In genomic region chr5:140197705-140198104, GRCm38 (mm10) we compare ENCODE assay signal across 9 mouse cellular contexts.
DNase-seq lines count a peak whose midpoint lies in the region; ATAC-seq and TF ChIP-seq lines count a peak whose summit lies in the region.
"Had no signal": no experiment of that assay in that cellular context is flagged by ENCODE, and none has a peak within 500 bp of the region (broad histone marks: within the 10 kb centered on the region; RNA-seq: fewer than 3 reads in every experiment).

No protein-coding gene starts in this region.

- H3K4me3 ChIP-seq in heart, embryonic 11.5 days (ENCODE audit: low read depth, low read length): no peak overlapping the region
- H3K4me3 ChIP-seq in intestine, postnatal 0 days (ENCODE audit: low read depth, low read length): no peak overlapping the region
- H3K4me3 ChIP-seq in olfactory bulb, adult 2 months (ENCODE audit: insufficient read depth, low read depth, low read length): no peak overlapping the region
- H3K4me3 ChIP-seq: myocyte had no signal

- no peak for ATAC-seq in heart, embryonic 11.5 days (replicated peaks; ENCODE audit: insufficient number of reproducible peaks, low FRiP score, low TSS enrichment)
- ATAC-seq in intestine, postnatal 0 days: peak; percentile 31; the same call in 1 of the 2 replicates

- 32% methylated on average over 4 of the region's 4 CpGs for WGBS in heart, embryonic 11.5 days (ENCODE audit: insufficient replicate concordance)
- 23% methylated on average over 4 of the region's 4 CpGs for WGBS in intestine, postnatal 0 days
- WGBS in olfactory bulb, adult 2 months: 51% methylated on average over 4 of the region's 4 CpGs

- H3K27me3 ChIP-seq in heart, embryonic 11.5 days (ENCODE audit: control insufficient read depth, insufficient read depth, low read length): peaks cover 3% of the 10 kb centered on the region; the same call in 1 of the 2 replicates
- no peaks in the 10 kb centered on the region for H3K27me3 ChIP-seq in intestine, postnatal 0 days (replicated peaks; ENCODE audit: control insufficient read depth, insufficient read depth, low read length)

- TF ChIP-seq POLR2A in olfactory bulb, adult 2 months (IDR thresholded peaks at IDR 0.05; ENCODE audit: insufficient read depth, low read depth, low read length): no peak

- DNase-seq in heart, adult 18-20 months: peak; percentile 73 to 94
- DNase-seq in c-Kit-negative CD71-positive TER-119-positive erythroid progenitor cells, embryonic 14.5 days (ENCODE audit: low read depth, low spot score): peak; percentile 20
- peak; percentile 37 to 69 for DNase-seq in frontal cortex, postnatal 10 days (ENCODE audit: low spot score in 2 of 2)
- peak; percentile 59 to 73 for DNase-seq in left cerebral cortex, postnatal 36 days (ENCODE audit: low spot score in 2 of 2)
- peak; percentile 63 to 77 for DNase-seq in thymus, adult 18-20 months

- H3K9me3 ChIP-seq in heart, embryonic 11.5 days (replicated peaks; ENCODE audit: control insufficient read depth, low read length): no peaks in the 10 kb centered on the region
- no peaks in the 10 kb centered on the region for H3K9me3 ChIP-seq in intestine, postnatal 0 days (ENCODE audit: control insufficient read depth)

- TF ChIP-seq CTCF in intestine, postnatal 0 days (IDR thresholded peaks at IDR 0.05; ENCODE audit: low read depth): peak; percentile 85
- peak; percentile 42; the same call in 1 of the 2 replicates for TF ChIP-seq CTCF in olfactory bulb, adult 2 months (IDR thresholded peaks at IDR 0.05; ENCODE audit: insufficient read depth, low read depth, low read length)

- H3K36me3 ChIP-seq in heart, embryonic 11.5 days (ENCODE audit: control insufficient read depth, insufficient read depth, low read length): no peaks in the 10 kb centered on the region
- H3K36me3 ChIP-seq in intestine, postnatal 0 days (ENCODE audit: control insufficient read depth, insufficient read depth): peaks cover 6% of the 10 kb centered on the region; the same call in 1 of the 2 replicates

- no peak overlapping the region for H3K9ac ChIP-seq in heart, embryonic 11.5 days (ENCODE audit: low read depth, low read length)
- H3K9ac ChIP-seq in intestine, postnatal 0 days (ENCODE audit: low read depth, low read length): no peak overlapping the region

- no peaks in the 10 kb centered on the region for H3K4me1 ChIP-seq in heart, embryonic 11.5 days (ENCODE audit: control insufficient read depth, insufficient read depth, low read length)
- no peaks in the 10 kb centered on the region for H3K4me1 ChIP-seq in intestine, postnatal 0 days (replicated peaks; ENCODE audit: control insufficient read depth, insufficient read depth, low read length)
- peaks cover 26% of the 10 kb centered on the region for H3K4me1 ChIP-seq in olfactory bulb, adult 2 months (ENCODE audit: control insufficient read depth, insufficient read depth, low read length)

- no peak overlapping the region for H3K27ac ChIP-seq in heart, embryonic 11.5 days (ENCODE audit: low read depth, low read length)
- no peak overlapping the region for H3K27ac ChIP-seq in intestine, postnatal 0 days (ENCODE audit: low read depth, low read length)
- no peak overlapping the region for H3K27ac ChIP-seq in olfactory bulb, adult 2 months (ENCODE audit: insufficient read depth, low read depth, low read length)

- H3K4me2 ChIP-seq in heart, embryonic 11.5 days: no peak overlapping the region
- no peak overlapping the region for H3K4me2 ChIP-seq in intestine, postnatal 0 days (replicated peaks; ENCODE audit: low read depth)

- intact Hi-C loops in left cerebral cortex, postnatal 36 days (cut with DNase I): loop anchor here (5.0 to 10.0 kb wide), 2 partner anchors 95 to 353 kb away; no protein-coding TSS in a partner anchor

Comparison
In these comparisons a context has a peak if more than half of its experiments do, and no peak if none do; other contexts are left out.
1. DNase-seq: peak in every context shown above with its lines; median percentile 84 in heart, adult 18-20 months; 70 in thymus, adult 18-20 months; 66 in left cerebral cortex, postnatal 36 days; 53 in frontal cortex, postnatal 10 days; 20 in c-Kit-negative CD71-positive TER-119-positive erythroid progenitor cells, embryonic 14.5 days.